Mouse (Mus musculus) midbrain, postnatal 0 days (tissue): ENCODE results near the gene Arl16. TPM values are rescaled to one million over a fixed set of nuclear protein-coding genes. Genes with fewer than 3 reads are reported as not detected.

Experiments used
- ATAC-seq: fragments of 200-750 bp; cut with Nextera tagmentation; 2 replicates; pipeline ENCODE4 v1.8.0; 2017; ENCODE audit warnings: moderate number of reproducible peaks, mild to moderate bottlenecking, moderate TSS enrichment, moderate library complexity; ENCODE audit not compliant: low FRiP score
- DNase-seq: peaks from one replicate; pipeline ENCODE4 v3.0.0-alpha.2; 2015; ENCODE audit warnings: low spot score
- H3K27ac ChIP-seq: fragments of 300-500 bp; sonication (generic); 2 replicates; pipeline ENCODE4 v1.5.1; 2014; ENCODE audit warnings: low read depth, mild to moderate bottlenecking, low read length, mixed read lengths
- H3K27me3 ChIP-seq: fragments of 300-500 bp; sonication (generic); 2 replicates; pipeline ENCODE4 v1.6.1; 2014; ENCODE audit warnings: low read length, control low read depth, mixed read lengths; ENCODE audit not compliant: insufficient read depth
- H3K36me3 ChIP-seq: fragments of 300-500 bp; sonication (generic); 2 replicates; pipeline ENCODE4 v1.6.1; 2014; ENCODE audit warnings: low read length, control low read depth, mixed read lengths; ENCODE audit not compliant: insufficient read depth
- H3K4me1 ChIP-seq: fragments of 300-500 bp; sonication (generic); 2 replicates; pipeline ENCODE4 v1.6.1; 2014; ENCODE audit warnings: mild to moderate bottlenecking, control low read depth, antibody characterized with exemption, low read length, mixed read lengths; ENCODE audit not compliant: insufficient read depth
- H3K4me2 ChIP-seq: fragments of 300-500 bp; sonication (generic); 2 replicates; pipeline ENCODE4 v1.6.1; 2014; ENCODE audit warnings: low read depth, mild to moderate bottlenecking, low read length, mixed read lengths; ENCODE audit not compliant: poor library complexity, severe bottlenecking
- H3K4me3 ChIP-seq: fragments of 300-500 bp; sonication (generic); 2 replicates; pipeline ENCODE4 v1.5.1; 2014; ENCODE audit warnings: low read depth, mild to moderate bottlenecking, low read length, moderate library complexity
- H3K9ac ChIP-seq: fragments of 300-500 bp; sonication (generic); replicated peaks from 2 replicates; pipeline ENCODE4 v1.6.1; 2014; ENCODE audit warnings: mild to moderate bottlenecking, low read length, moderate library complexity, mixed read lengths; ENCODE audit not compliant: poor library complexity, severe bottlenecking
- H3K9me3 ChIP-seq: fragments of 300-500 bp; sonication (generic); 2 replicates; pipeline ENCODE4 v1.6.1; 2016; ENCODE audit warnings: low read length, control low read depth
- CTCF ChIP-seq: IDR thresholded peaks from 2 replicates; pipeline ENCODE4 v1.5.1; 2016; ENCODE audit warnings: antibody characterized with exemption, mild to moderate bottlenecking
- WGBS: fragments of 180-500 bp; shearing (Covaris S2); extraction: QIAGEN DNeasy Blood & Tissue Kit; methylation state at CpG from one replicate; pipeline ENCODE4 v1.1.7; 2014; 5-methylcytosine and 5-hydroxymethylcytosine counted together
- polyA plus RNA-seq: library from polyadenylated mRNA; unstranded; fragments of >200 nt; fragmentation: Nextera tagmentation; extraction: Ambion mirVana; gene quantifications from 2 replicates; pipeline ENCODE4 v1.2.1, GENCODE M21; 2015
- total RNA-seq: library from RNA; depleted of rRNA; stranded (reverse); fragments of >200 nt; gene quantifications from 2 replicates; pipeline ENCODE4 v1.2.3, GENCODE M21; 2014

The Arl16 gene
- total and polyA plus RNA-seq, 2 experiments from 2014 or later = 65.7 to 72.6 TPM

DNA sequence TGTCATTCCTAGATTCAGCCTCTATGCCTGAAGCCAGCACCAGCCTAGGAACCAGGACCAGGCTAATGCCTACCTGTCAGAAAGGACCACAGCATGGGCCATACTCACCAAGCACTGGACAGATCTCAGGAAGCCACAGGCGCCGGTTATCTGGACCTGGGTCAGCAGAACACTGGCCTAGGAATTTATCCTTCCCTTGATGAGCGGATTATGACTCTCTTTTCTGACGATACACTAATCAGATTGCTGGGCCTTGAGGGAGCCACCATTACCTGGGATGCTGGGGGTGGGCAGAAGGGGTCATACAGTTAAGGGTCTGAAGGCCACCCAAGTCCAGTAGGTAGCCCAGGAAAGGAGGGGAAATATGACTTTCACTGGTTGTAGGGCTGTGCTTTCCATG, 14.1 kb downstream of the Arl16 start, which contains the start of gene Pde6g:
TSS of gene Pde6g (minus strand) at position 195 of the 400 bp plus-strand sequence.
- 86% methylated on average over 4 of the region's 4 CpGs for whole genome bisulfite sequencing
- DNase-seq = no peak
- ATAC-seq = no peak

DNA sequence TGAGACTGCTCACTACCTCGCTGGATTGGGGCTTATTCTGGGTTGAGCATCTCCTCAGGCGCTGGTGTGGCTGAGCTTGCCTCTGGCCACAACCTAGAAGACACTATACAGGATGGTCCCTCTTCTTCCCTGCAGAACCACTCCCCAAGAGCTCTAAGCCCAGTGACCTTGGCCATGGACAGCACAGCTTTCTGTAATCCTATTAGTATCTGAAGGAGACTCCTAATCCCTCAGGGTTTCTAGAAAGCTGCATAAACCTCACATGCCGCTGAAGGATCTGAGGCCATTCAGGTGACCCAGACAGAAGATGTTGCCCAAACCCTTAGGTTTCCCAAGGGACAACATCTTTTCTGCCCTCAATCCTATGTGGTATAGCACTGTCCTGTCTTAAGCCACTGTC, 15.2 kb downstream of the Arl16 start:
- H3K9me3 ChIP-seq = no peaks in the 10 kb centered on the region
- no peak overlapping the region for H3K4me2 ChIP-seq
- no peak overlapping the region for H3K9ac ChIP-seq
- TF ChIP-seq CTCF = no peak
- H3K27me3 ChIP-seq = no peaks in the 10 kb centered on the region
- ATAC-seq (no peak), DNase-seq (no peak)
- H3K4me1 ChIP-seq = no peaks in the 10 kb centered on the region; the same call in 1 of the 2 replicates
- no peak overlapping the region for H3K4me3 ChIP-seq
- no peaks in the 10 kb centered on the region for H3K36me3 ChIP-seq
- 44% methylated on average over 3 of the region's 3 CpGs for WGBS
- H3K27ac ChIP-seq = no peak overlapping the region

More for the DNA sequence above, 14.1 kb downstream of the Arl16 start, which contains the start of gene Pde6g:
- Histone ChIP-seq H3K9ac (no peak within 1 kb of the TSS), H3K9me3 (no peaks in the 10 kb centered on the region), H3K4me2 (no peak within 1 kb of the TSS), H3K4me1 (no peaks in the 10 kb centered on the region; the same call in 1 of the 2 replicates), H3K36me3 (no peaks in the 10 kb centered on the region), H3K27ac (no peak within 1 kb of the TSS), H3K4me3 (no peak within 1 kb of the TSS), H3K27me3 (no peaks in the 10 kb centered on the region)
- TF ChIP-seq CTCF = no peak

DNA sequence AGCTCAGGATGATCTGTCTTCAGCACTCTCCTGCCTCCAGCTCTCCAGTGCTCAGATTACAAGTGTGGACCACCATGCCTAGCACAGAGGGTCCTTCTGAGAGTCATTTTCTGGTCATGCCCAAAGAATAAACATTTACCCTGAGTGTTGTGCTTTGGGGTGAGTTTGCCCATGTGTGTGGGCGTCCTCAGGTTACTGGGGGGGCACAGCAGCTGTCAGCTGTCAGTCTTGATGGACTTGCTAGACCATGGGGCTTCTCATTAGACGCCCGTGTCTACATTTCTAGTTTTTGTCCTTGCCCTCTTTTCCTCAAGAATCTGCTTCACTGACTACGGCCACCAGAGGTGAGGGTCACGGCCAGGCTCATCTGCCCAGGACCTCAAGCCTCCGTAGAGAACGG, 20.2 kb downstream of the Arl16 start:
- Histone ChIP-seq H3K27ac (no peak overlapping the region), H3K4me3 (no peak overlapping the region), H3K4me2 (no peak overlapping the region), H3K4me1 (no peaks in the 10 kb centered on the region), H3K9ac (no peak overlapping the region), H3K27me3 (no peaks in the 10 kb centered on the region), H3K36me3 (no peaks in the 10 kb centered on the region), H3K9me3 (no peaks in the 10 kb centered on the region)
- 80% methylated on average over 7 of the region's 7 CpGs for WGBS
- DNase-seq (no peak), ATAC-seq (no peak)
- TF ChIP-seq CTCF = no peak

DNA sequence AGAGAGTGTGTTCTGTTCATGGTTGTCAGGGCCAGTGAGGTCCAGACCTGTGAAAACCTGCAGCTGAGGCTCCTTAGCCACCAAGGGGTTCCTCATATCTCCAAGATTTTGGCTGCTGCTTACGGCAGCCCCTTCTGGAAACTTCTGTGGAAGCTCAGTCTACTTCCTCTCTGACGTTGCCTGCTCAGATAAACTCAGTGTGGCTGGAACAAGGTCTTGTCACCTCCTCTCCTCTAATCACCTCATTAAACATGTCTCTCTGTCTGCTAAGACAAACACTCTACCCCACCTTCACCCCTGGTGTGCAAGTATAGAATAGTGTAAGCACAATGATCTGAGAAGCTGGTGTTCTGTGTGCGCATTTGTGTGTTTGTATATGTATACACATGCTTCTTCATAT, 21.9 kb downstream of the Arl16 start:
- no peak for ATAC-seq
- no peaks in the 10 kb centered on the region for H3K4me1 ChIP-seq
- 77% methylated on average over 3 of the region's 3 CpGs for WGBS
- no peak overlapping the region for H3K9ac ChIP-seq
- no peak for DNase-seq
- H3K9me3 ChIP-seq = no peaks in the 10 kb centered on the region
- no peak overlapping the region for H3K27ac ChIP-seq
- H3K36me3 ChIP-seq = no peaks in the 10 kb centered on the region
- no peak for TF ChIP-seq CTCF
- no peak overlapping the region for H3K4me3 ChIP-seq
- H3K27me3 ChIP-seq = no peaks in the 10 kb centered on the region
- no peak overlapping the region for H3K4me2 ChIP-seq

DNA sequence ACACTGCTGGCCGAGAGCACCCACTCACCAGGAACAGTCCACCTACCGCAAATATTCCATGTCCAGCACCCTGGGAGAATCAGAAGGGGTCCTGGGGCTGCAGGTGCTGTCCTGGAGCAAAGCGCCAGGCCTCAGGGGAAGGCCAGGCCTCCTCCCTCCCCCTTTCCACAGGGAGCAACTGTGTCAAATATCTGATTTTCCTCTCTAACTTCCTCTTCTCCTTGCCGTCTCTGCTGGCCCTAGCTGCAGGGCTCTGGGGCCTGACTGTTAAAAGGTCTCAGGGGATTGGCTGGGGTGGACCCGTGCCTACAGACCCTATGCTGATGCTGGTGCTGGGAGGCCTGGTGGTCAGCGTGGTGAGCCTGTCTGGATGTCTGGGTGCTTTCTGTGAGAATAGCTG, 23.3 kb downstream of the Arl16 start:
- WGBS = 74% methylated on average over 6 of the region's 6 CpGs
- Histone ChIP-seq H3K27ac (no peak overlapping the region), H3K4me1 (no peaks in the 10 kb centered on the region), H3K4me2 (no peak overlapping the region), H3K36me3 (no peaks in the 10 kb centered on the region), H3K4me3 (no peak overlapping the region), H3K9ac (no peak overlapping the region; the same call in 1 of the 2 replicates), H3K9me3 (no peaks in the 10 kb centered on the region), H3K27me3 (no peaks in the 10 kb centered on the region)
- ATAC-seq (no peak), DNase-seq (no peak)
- TF ChIP-seq CTCF = no peak

DNA sequence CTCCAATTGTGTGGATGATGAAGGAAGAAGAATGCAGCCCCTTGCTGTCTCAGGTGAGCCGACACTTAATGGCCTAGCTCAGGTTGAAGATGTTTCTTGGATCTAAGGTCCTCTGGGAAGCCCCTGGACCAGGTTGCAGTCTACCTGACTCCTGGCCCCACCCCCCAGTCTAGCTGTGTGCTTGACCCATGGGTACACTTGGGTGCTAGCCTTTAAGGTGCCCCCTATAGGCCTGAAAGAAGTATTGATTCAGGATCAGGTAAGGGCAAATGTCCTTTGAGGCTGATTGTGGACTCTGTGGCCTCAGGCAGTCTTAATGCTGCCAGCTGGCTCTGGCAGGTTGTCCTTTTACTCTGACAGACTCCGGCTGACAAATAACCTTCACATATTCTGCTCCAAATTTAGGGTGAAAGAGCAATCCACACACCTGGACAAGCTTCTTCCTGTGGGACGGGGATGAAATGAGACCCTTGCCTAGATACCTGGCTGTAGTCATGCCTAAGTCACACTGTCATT, 24.6 kb downstream of the Arl16 start:
- no peak for TF ChIP-seq CTCF
- no peak overlapping the region for H3K4me3 ChIP-seq
- no peak overlapping the region for H3K9ac ChIP-seq
- no peaks in the 10 kb centered on the region for H3K9me3 ChIP-seq
- no peaks in the 10 kb centered on the region for H3K27me3 ChIP-seq
- no peak overlapping the region for H3K4me2 ChIP-seq
- no peaks in the 10 kb centered on the region for H3K36me3 ChIP-seq
- WGBS = 73% methylated on average over 3 of the region's 3 CpGs
- no peak overlapping the region for H3K27ac ChIP-seq
- H3K4me1 ChIP-seq = no peaks in the 10 kb centered on the region
- DNase-seq (no peak), ATAC-seq (no peak)
